Mouse (Mus musculus) heart, embryonic 15.5 days (tissue): ENCODE measurements around the gene Mrpl23. TPM values are rescaled to one million over a fixed set of nuclear protein-coding genes. Genes with fewer than 3 reads are reported as not detected.

Experiments used
- ATAC-seq: fragments of 200-750 bp; cut with Nextera tagmentation; replicated peaks from 2 replicates; pipeline ENCODE4 v1.8.0; 2017; ENCODE audit warnings: low read depth, moderate TSS enrichment; ENCODE audit not compliant: insufficient number of reproducible peaks, insufficient read depth, low FRiP score
- H3K27ac ChIP-seq: fragments of 300-500 bp; sonication (generic); 2 replicates; pipeline ENCODE4 v1.5.1; 2015; ENCODE audit warnings: mild to moderate bottlenecking, inconsistent platforms
- H3K27me3 ChIP-seq: fragments of 300-500 bp; sonication (generic); 2 replicates; pipeline ENCODE4 v1.6.1; 2015; ENCODE audit warnings: inconsistent platforms
- H3K36me3 ChIP-seq: fragments of 300-500 bp; sonication (generic); 2 replicates; pipeline ENCODE4 v1.6.1; 2015; ENCODE audit warnings: mild to moderate bottlenecking, inconsistent platforms
- H3K4me1 ChIP-seq: fragments of 300-500 bp; sonication (generic); replicated peaks from 2 replicates; pipeline ENCODE4 v1.6.1; 2015; ENCODE audit warnings: inconsistent platforms
- H3K4me2 ChIP-seq: fragments of 300-500 bp; sonication (generic); 2 replicates; pipeline ENCODE4 v1.6.1; 2015; ENCODE audit warnings: inconsistent platforms, mild to moderate bottlenecking, moderate library complexity
- H3K4me3 ChIP-seq: fragments of 300-500 bp; sonication (generic); 2 replicates; pipeline ENCODE4 v1.5.1; 2015; ENCODE audit warnings: mild to moderate bottlenecking, inconsistent platforms
- H3K9ac ChIP-seq: fragments of 300-500 bp; sonication (generic); 2 replicates; pipeline ENCODE4 v1.6.1; 2015; ENCODE audit warnings: mild to moderate bottlenecking, inconsistent platforms
- H3K9me3 ChIP-seq: fragments of 300-500 bp; sonication (generic); replicated peaks from 2 replicates; pipeline ENCODE4 v1.6.1; 2016; ENCODE audit warnings: inconsistent platforms
- WGBS: fragments of 180-500 bp; shearing (Covaris S2); methylation state at CpG from one replicate; pipeline ENCODE4 v1.1.7; 2015; ENCODE audit warnings: mixed read lengths; 5-methylcytosine and 5-hydroxymethylcytosine counted together
- polyA plus RNA-seq: library from polyadenylated mRNA; unstranded; fragments of >200 nt; fragmentation: Nextera tagmentation; extraction: Ambion mirVana; gene quantifications from 2 replicates; pipeline ENCODE4 v1.2.1, GENCODE M21; 2015

Mrpl23 gene
- polyA plus RNA-seq, 1 experiment from 2014 or later: 17.0 TPM

DNA sequence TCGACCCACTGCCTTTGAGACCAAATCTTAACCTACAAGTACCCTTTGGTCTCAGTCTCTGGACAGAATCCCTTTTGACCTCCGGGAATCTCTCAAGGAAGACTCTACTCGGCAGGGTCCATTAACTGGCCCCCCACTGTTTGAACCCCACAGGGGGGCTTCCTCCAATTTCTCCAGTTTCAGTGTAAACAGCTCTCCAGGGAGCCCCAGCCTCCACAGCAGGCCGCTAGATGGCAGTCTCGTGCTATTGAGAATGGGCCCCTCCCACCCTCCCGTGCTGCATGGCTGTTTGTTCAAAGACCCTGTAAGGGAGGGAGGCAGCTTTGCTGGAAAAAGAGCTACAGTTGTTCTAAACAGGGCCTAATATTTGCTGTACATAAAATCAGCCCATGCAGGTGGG, 5.4 kb downstream of the Mrpl23 start:
- 16% methylated on average over 6 of the region's 6 CpGs for WGBS
- no peak overlapping the region for H3K4me3 ChIP-seq
- peak overlapping the region; percentile 75 for H3K27ac ChIP-seq
- 0 out of 2 replicates have a peak, but pooled peaks have one; percentile 15 for ATAC-seq
- peaks cover 4% of the 10 kb centered on the region; the same call in 1 of the 2 replicates for H3K36me3 ChIP-seq
- H3K9ac ChIP-seq: no peak overlapping the region
- H3K4me2 ChIP-seq: 0 out of 2 replicates have a peak overlapping the region, but pooled peaks have one; percentile 5
- H3K27me3 ChIP-seq: no peaks in the 10 kb centered on the region
- H3K9me3 ChIP-seq: no peaks in the 10 kb centered on the region
- peaks cover 55% of the 10 kb centered on the region for H3K4me1 ChIP-seq

DNA sequence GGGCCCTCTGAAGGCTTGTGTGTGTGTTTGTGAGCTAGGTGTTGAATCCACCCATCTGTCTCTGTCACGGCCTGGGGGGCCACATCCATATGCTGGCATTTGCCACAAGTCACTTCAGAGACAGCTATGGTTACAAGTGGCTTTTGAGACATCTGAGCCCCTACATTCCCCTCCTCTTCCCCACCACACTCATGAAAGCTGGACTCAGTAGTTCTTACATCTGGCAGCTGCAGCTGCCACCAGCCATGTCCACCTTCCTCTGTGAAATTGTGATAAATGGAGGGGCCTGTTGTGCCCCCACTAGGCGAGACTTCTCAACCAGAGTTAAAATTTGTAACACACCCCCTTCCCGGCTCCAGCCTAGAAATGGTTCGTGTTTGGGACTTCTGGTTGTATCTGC, 5.8 kb downstream of the Mrpl23 start:
- no peak for ATAC-seq
- 36% methylated on average over 4 of the region's 4 CpGs for WGBS

DNA sequence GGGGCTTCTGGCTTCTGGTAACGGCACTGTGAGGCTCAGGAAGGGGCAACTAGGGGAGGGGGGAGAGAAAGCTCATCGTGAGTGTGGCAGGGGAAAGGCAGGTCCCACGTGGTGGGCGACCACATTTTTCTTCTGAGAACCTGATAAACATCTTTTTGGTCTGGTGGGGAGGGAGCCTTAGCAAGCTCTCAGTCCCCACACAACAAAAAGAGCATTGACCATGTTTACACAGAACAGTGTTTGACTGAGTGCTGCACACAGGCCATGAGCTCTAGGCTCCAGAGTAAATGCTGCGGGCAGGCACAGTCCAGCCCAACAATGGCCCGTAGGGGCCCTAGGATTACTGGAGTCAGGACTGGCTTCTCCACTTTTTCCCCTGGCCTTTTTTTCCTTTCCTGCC, 6.3 kb downstream of the Mrpl23 start:
- peaks cover 55% of the 10 kb centered on the region for H3K4me1 ChIP-seq

More for the DNA sequence above, 5.8 kb downstream of the Mrpl23 start:
- Histone ChIP-seq H3K9ac (peak overlapping the region; percentile 28; the same call in 1 of the 2 replicates), H3K9me3 (no peaks in the 10 kb centered on the region), H3K27ac (peak overlapping the region; percentile 75), H3K36me3 (peaks cover 4% of the 10 kb centered on the region; the same call in 1 of the 2 replicates), H3K27me3 (no peaks in the 10 kb centered on the region), H3K4me2 (0 out of 2 replicates have a peak overlapping the region, but pooled peaks have one; percentile 5), H3K4me3 (no peak overlapping the region), H3K4me1 (peaks cover 58% of the 10 kb centered on the region)

DNA sequence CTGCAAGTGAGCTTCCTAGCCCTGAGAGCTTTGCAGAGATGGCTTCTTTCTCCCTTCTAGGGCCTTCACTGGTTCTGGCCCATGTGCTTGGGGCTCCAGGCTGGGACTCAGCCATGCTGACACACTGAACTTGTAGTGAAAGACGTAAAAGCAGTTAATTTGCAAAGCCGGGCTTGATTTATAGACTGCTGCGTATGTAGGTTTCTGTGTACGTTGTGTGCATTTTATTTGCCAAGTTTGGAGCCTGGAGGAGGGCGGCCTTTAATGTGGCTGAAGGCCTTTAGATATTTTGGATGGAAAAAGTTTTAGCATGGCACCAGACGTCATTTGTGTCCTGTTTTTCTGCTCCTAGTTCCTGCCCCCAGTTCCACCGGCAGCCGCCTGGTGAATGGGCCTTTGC, 7.3 kb downstream of the Mrpl23 start:
- Histone ChIP-seq H3K27me3 (no peaks in the 10 kb centered on the region), H3K27ac (peak overlapping the region; percentile 75), H3K36me3 (peaks cover 4% of the 10 kb centered on the region; the same call in 1 of the 2 replicates), H3K9me3 (no peaks in the 10 kb centered on the region), H3K4me2 (no peak overlapping the region), H3K4me3 (no peak overlapping the region), H3K9ac (no peak overlapping the region), H3K4me1 (peaks cover 44% of the 10 kb centered on the region)
- ATAC-seq: no peak
- WGBS: 56% methylated on average over 8 of the region's 8 CpGs

More for the DNA sequence above, 6.3 kb downstream of the Mrpl23 start:
- H3K27ac ChIP-seq: peak overlapping the region; percentile 75
- 28% methylated on average over 6 of the region's 6 CpGs for WGBS
- peaks cover 4% of the 10 kb centered on the region; the same call in 1 of the 2 replicates for H3K36me3 ChIP-seq
- H3K9ac ChIP-seq: no peak overlapping the region
- H3K4me2 ChIP-seq: no peak overlapping the region
- no peaks in the 10 kb centered on the region for H3K27me3 ChIP-seq
- no peak for ATAC-seq
- no peak overlapping the region for H3K4me3 ChIP-seq
- H3K9me3 ChIP-seq: no peaks in the 10 kb centered on the region

DNA sequence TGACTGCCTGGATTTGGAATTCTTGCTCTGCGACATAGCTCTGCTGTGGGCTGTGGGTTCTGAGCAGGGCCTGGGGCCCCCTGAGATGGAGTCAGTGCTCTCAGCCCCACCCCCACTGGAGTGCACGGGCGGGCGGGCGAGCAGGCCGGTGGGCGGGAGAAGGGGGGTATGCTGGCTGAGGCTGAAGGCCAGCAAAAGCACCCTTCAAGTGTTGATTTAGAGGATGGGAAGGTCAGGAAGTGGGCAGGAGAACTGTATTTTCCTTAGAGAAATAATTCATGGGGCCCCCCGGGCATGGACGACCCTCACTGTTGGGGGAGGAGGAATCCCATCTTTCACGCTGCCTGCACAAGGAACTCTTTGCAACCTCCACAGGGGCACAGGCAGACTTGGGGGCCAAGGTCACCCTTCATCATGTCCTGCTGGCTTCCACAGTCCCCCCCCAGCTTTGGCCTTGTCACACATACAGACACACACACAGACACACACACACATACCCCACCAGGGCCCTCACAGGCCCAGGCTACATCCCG, 10.4 kb downstream of the Mrpl23 start:
- no peaks in the 10 kb centered on the region for H3K27me3 ChIP-seq
- ATAC-seq: 0 out of 2 replicates have a peak, but pooled peaks have one; percentile 24
- H3K9ac ChIP-seq: peak overlapping the region; percentile 32; the same call in 1 of the 2 replicates
- H3K4me1 ChIP-seq: peaks cover 34% of the 10 kb centered on the region
- H3K27ac ChIP-seq: peak overlapping the region; percentile 39
- no peak overlapping the region for H3K4me3 ChIP-seq
- no peaks in the 10 kb centered on the region for H3K36me3 ChIP-seq
- H3K9me3 ChIP-seq: no peaks in the 10 kb centered on the region
- 12% methylated on average over 11 of the region's 11 CpGs for WGBS
- H3K4me2 ChIP-seq: no peak overlapping the region

DNA sequence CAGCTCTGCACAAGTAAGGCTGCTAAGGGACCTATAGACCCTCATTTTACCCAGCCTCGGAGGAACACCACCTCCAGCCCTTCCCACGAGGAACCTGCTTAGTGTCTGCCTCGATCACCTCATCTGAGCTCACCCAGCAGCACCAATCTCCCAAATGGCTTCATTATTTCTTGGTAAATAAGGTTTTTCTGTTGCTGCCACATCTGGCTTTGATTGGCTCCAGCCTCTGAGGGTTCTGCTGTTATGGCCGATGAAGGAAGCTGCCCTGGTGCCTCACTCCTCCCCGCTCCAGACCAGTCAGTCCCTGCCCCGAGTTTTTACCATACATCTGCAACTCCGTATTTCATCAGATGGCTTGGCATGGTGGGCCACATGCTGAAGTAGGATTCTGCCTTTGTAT, 13.5 kb downstream of the Mrpl23 start:
- Histone ChIP-seq H3K4me3 (no peak overlapping the region), H3K27me3 (no peaks in the 10 kb centered on the region), H3K9ac (no peak overlapping the region), H3K9me3 (no peaks in the 10 kb centered on the region), H3K27ac (no peak overlapping the region), H3K4me1 (peaks cover 27% of the 10 kb centered on the region), H3K36me3 (no peaks in the 10 kb centered on the region), H3K4me2 (no peak overlapping the region)
- 75% methylated on average over 7 of the region's 7 CpGs for WGBS
- ATAC-seq: no peak

DNA sequence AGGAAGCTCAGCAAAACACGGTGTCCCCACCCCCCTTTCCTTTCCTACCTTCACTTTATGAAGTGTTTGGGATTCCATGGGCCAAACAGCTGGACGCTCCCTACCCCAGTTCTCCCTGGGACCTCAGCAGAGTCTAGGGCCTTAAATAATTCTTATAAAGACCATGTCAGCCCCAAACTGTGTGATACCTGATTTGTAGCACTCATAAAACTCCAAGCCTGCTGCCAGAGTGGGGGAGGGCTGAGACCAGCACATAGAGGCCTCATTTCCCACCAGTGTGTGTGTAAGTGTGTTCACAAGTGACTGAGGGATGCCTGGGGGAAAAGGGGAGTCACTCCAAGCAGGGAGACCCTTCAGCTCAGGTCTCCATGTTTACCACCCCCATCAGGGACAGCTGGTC, 15.4 kb downstream of the Mrpl23 start:
- H3K4me3 ChIP-seq: no peak overlapping the region
- no peaks in the 10 kb centered on the region for H3K9me3 ChIP-seq
- WGBS: 39% methylated on average over 2 of the region's 2 CpGs
- H3K9ac ChIP-seq: no peak overlapping the region
- no peaks in the 10 kb centered on the region for H3K27me3 ChIP-seq
- H3K36me3 ChIP-seq: no peaks in the 10 kb centered on the region
- no peak for ATAC-seq
- peaks cover 30% of the 10 kb centered on the region for H3K4me1 ChIP-seq
- H3K27ac ChIP-seq: no peak overlapping the region
- no peak overlapping the region for H3K4me2 ChIP-seq

DNA sequence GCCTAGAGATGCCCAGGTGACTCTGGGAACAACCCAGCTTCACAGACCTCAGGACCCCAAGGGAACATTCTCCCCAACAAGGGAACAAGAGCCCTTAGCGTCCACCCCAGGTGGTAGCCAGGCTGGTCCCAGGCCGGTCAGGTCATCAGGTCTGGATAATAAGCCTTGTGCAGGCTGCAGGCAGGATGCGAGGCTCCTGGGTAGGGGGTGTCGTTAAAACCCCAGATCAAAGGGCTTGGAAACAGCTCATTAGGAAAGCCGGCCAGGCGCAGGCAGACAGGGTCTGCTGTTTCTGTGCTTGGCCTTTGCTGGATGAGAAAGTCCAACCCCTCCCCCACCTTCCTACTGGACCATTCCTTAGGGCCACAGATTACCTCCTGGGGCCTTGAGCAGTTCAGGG, 16.2 kb downstream of the Mrpl23 start:
- ATAC-seq: no peak
- 76% methylated on average over 6 of the region's 6 CpGs for WGBS
- no peak overlapping the region for H3K9ac ChIP-seq
- H3K4me2 ChIP-seq: no peak overlapping the region
- no peak overlapping the region for H3K27ac ChIP-seq
- peaks cover 33% of the 10 kb centered on the region for H3K4me1 ChIP-seq
- H3K4me3 ChIP-seq: no peak overlapping the region
- no peaks in the 10 kb centered on the region for H3K36me3 ChIP-seq
- H3K27me3 ChIP-seq: no peaks in the 10 kb centered on the region
- no peaks in the 10 kb centered on the region for H3K9me3 ChIP-seq

DNA sequence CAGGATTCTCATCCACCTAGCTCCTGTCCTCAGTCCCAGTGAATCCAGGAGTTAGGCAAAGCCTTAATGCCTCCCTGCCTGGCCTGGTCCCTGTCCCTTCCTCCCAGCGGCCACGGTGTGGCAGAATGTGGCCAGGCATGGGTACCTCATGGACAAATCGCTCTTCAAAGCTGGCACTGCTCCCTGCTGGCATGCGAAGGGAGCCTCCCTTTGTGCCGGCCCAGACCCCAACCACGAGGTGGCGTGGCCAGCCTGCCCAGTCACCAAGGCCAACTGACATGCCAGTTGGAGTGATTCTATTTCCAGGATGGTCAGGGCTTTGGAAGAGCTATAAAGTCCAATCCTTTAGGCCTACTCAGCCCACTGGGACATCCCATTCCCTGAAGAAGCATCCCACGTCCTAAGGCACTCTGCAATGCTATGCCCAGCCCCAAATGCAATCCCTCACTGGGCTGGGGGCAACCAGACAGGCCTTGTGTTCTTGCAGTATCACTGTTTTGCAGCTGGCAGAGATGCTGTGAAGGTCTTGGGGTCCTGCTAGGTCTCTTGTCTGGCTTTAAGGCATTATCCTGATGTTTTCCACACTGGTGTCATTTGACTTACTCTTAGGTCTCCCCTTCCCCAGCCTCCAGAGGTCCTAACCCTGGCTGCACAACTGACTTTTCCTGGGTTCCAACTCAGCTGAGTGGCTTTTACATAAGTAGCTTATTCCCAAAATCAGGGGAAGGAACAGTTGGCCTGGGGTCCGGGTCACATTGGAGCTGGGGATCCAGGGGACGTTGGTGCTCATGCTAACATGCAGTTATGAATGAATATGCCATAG, 17.7 kb downstream of the Mrpl23 start:
- Histone ChIP-seq H3K27me3 (no peaks in the 10 kb centered on the region), H3K4me3 (no peak overlapping the region), H3K36me3 (no peaks in the 10 kb centered on the region), H3K9me3 (no peaks in the 10 kb centered on the region), H3K4me2 (no peak overlapping the region), H3K4me1 (peaks cover 46% of the 10 kb centered on the region), H3K9ac (no peak overlapping the region), H3K27ac (peak overlapping the region; percentile 13; the same call in 1 of the 2 replicates)
- 83% methylated on average over 10 of the region's 10 CpGs for WGBS
- no peak for ATAC-seq

DNA sequence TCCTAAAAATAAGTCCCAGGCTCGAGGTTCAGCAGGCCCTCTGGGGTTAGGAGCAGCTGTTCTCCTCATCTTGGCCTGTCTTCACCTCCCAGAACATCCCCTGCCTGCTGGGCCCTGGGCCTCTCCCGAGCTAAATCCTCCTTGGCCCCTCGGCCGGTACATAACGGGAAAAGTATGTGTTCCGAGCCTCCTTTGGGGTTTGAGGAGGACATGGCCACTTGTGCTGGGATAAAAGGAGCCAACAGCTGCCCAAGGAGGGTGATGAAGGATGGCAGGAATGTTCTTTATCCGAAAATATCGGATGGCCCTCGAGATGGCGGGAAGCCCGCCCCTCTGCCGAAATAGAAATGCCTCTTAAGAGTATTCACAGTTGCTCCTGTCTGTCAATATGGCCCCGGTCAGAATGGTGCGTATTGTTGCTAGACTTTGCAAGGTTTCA, 18.5 kb downstream of the Mrpl23 start:
- Histone ChIP-seq H3K9ac (no peak overlapping the region), H3K27ac (0 out of 2 replicates have a peak overlapping the region, but pooled peaks have one; percentile 13), H3K36me3 (no peaks in the 10 kb centered on the region), H3K9me3 (no peaks in the 10 kb centered on the region), H3K4me1 (peaks cover 46% of the 10 kb centered on the region), H3K4me2 (no peak overlapping the region), H3K27me3 (no peaks in the 10 kb centered on the region), H3K4me3 (no peak overlapping the region)
- no peak for ATAC-seq
- WGBS: 41% methylated on average over 14 of the region's 14 CpGs

DNA sequence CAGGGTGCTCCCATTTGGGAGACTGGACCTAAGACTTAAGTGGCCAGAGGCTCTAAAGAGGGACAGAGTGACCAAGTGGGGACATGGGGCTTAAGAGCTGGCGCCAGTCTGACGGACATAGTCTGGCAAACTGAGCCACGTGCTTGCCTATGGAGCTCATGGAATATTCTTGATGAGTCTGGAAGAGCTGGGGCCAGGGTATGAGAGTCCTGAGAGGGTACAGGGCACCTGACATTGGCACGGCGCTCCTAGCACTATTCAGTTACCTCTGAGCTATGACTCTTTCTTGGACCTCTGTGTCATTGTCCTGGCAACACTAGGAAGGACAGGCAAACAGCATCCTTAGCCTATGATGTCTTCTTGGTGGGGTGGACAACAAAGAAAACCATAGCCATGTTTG, 19.2 kb downstream of the Mrpl23 start:
- H3K27ac ChIP-seq: no peak overlapping the region

More for the DNA sequence above, 19.2 kb downstream of the Mrpl23 start:
- H3K9me3 ChIP-seq: no peaks in the 10 kb centered on the region
- H3K9ac ChIP-seq: no peak overlapping the region
- H3K4me2 ChIP-seq: no peak overlapping the region
- H3K27me3 ChIP-seq: no peaks in the 10 kb centered on the region
- ATAC-seq: no peak
- no peaks in the 10 kb centered on the region for H3K36me3 ChIP-seq
- 80% methylated on average over 5 of the region's 5 CpGs for WGBS
- H3K4me3 ChIP-seq: no peak overlapping the region
- peaks cover 46% of the 10 kb centered on the region for H3K4me1 ChIP-seq
